Mouse (Mus musculus): ENCODE results near the gene Cd247. TPM values are rescaled to one million over a fixed set of nuclear protein-coding genes. Genes with fewer than 3 reads are reported as not detected.

Cd247 gene
- polyA plus RNA-seq, 1 experiment: not detected

DNA sequence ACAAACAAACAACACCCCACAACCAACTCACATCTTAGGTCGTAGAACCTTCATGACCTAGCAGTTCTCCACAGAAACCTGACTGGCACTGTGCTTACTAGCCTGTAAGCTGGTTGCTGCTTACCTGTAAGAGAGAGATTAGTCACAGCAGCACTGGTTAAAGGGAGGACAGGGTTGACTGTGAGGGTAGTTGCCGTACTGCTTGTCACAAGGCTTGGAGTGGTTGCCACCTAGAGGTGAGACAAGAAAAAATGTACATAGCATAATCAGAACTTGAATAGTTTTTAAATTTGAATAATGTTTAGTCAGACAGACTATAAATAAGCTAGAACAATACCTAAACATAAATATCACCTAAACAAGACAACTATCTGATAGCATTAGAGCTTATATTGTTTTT lies 103.2 kb downstream of the Cd247 start:
- Histone ChIP-seq H3ac (ENCODE audit: control insufficient read depth, insufficient read length) (no peak overlapping the region), H3K36me3 (ENCODE audit: control insufficient read depth, insufficient read depth) (peaks cover 26% of the 10 kb centered on the region), H3K27me3 (ENCODE audit: control insufficient read depth, insufficient read depth, insufficient read length) (no peaks in the 10 kb centered on the region), H3K4me3 (no peak overlapping the region), H3K79me2 (ENCODE audit: control insufficient read depth, insufficient read depth) (no peaks in the 10 kb centered on the region), H3K4me2 (ENCODE audit: low read depth) (no peak overlapping the region)
- TF ChIP-seq TCF3 (IDR thresholded peaks at IDR 0.05; ENCODE audit: insufficient read length, low read depth): no peak
- no peak for TF ChIP-seq MAX (IDR thresholded peaks at IDR 0.05; ENCODE audit: low read depth)

- Histone ChIP-seq H3K27me3 (ENCODE audit: control insufficient read depth, insufficient read depth, insufficient read length) (no peaks in the 10 kb centered on the region), H3K4me3 (no peak overlapping the region), H3ac (ENCODE audit: control insufficient read depth, insufficient read length) (no peak overlapping the region), H3K36me3 (ENCODE audit: control insufficient read depth, insufficient read depth) (peaks cover 39% of the 10 kb centered on the region), H3K79me2 (ENCODE audit: control insufficient read depth, insufficient read depth) (no peaks in the 10 kb centered on the region), H3K4me2 (ENCODE audit: low read depth) (no peak overlapping the region)
- TF ChIP-seq MYOG (IDR thresholded peaks at IDR 0.05; ENCODE audit: control insufficient read depth in 1 of 3, insufficient read depth in 1 of 3, insufficient read length in 2 of 3, low read depth in 2 of 3): no peak
- TF ChIP-seq TCF3 (IDR thresholded peaks at IDR 0.05; ENCODE audit: insufficient read length, low read depth): no peak
- TF ChIP-seq MYOD1 (IDR thresholded peaks at IDR 0.05; ENCODE audit: control insufficient read depth in 1 of 3, insufficient read length in 2 of 3, low read depth in 2 of 3): no peak
- TF ChIP-seq USF1 (IDR thresholded peaks at IDR 0.05; ENCODE audit: low read depth): no peak
- no peak for TF ChIP-seq POLR2A (IDR thresholded peaks at IDR 0.05; ENCODE audit: insufficient read length, low read depth)
- no peak for TF ChIP-seq E2F4 (IDR thresholded peaks at IDR 0.05; ENCODE audit: insufficient read depth)
These were observed 115.1 kb downstream of the Cd247 start for GRCm38 (mm10) chr1:165903596-165903995.

GRCm38 (mm10) chr1:165908153-165908552 lies 119.7 kb downstream of the Cd247 start:
- Histone ChIP-seq H3K4me2 (ENCODE audit: low read depth) (no peak overlapping the region), H3K27me3 (ENCODE audit: control insufficient read depth, insufficient read depth, insufficient read length) (no peaks in the 10 kb centered on the region), H3K36me3 (ENCODE audit: control insufficient read depth, insufficient read depth) (peaks cover 24% of the 10 kb centered on the region), H3K4me3 (no peak overlapping the region), H3K79me2 (ENCODE audit: control insufficient read depth, insufficient read depth) (no peaks in the 10 kb centered on the region), H3ac (ENCODE audit: control insufficient read depth, insufficient read length) (no peak overlapping the region)
- TF ChIP-seq TCF12 (IDR thresholded peaks at IDR 0.05; ENCODE audit: insufficient read depth, poor library complexity, severe bottlenecking) (no peak), MAX (IDR thresholded peaks at IDR 0.05; ENCODE audit: low read depth) (no peak), MYOG (IDR thresholded peaks at IDR 0.05; ENCODE audit: control insufficient read depth in 1 of 3, insufficient read depth in 1 of 3, insufficient read length in 2 of 3, low read depth in 2 of 3) (no peak), USF1 (IDR thresholded peaks at IDR 0.05; ENCODE audit: low read depth) (no peak), E2F4 (IDR thresholded peaks at IDR 0.05; ENCODE audit: insufficient read depth) (no peak), CEBPB (IDR thresholded peaks at IDR 0.05; ENCODE audit: insufficient read depth, poor library complexity, severe bottlenecking) (no peak), POLR2A (IDR thresholded peaks at IDR 0.05; ENCODE audit: insufficient read length, low read depth) (no peak), MYOD1 (IDR thresholded peaks at IDR 0.05; ENCODE audit: control insufficient read depth in 1 of 3, insufficient read length in 2 of 3, low read depth in 2 of 3) (no peak), REST (IDR thresholded peaks at IDR 0.05; ENCODE audit: insufficient read depth, insufficient read length) (no peak), TCF3 (IDR thresholded peaks at IDR 0.05; ENCODE audit: insufficient read length, low read depth) (no peak), SRF (IDR thresholded peaks at IDR 0.05; ENCODE audit: control insufficient read depth, insufficient read length, low read depth) (no peak), POLR2AphosphoS2 (IDR thresholded peaks at IDR 0.05; ENCODE audit: insufficient read length, low read depth) (no peak)

GRCm38 (mm10) chr1:165908806-165909205 lies 120.3 kb downstream of the Cd247 start:
- peaks cover 24% of the 10 kb centered on the region for H3K36me3 ChIP-seq (ENCODE audit: control insufficient read depth, insufficient read depth)
- no peak overlapping the region for H3K4me3 ChIP-seq
- H3K4me2 ChIP-seq (ENCODE audit: low read depth): no peak overlapping the region
- no peaks in the 10 kb centered on the region for H3K27me3 ChIP-seq (ENCODE audit: control insufficient read depth, insufficient read depth, insufficient read length)
- no peak overlapping the region for H3ac ChIP-seq (ENCODE audit: control insufficient read depth, insufficient read length)
- no peaks in the 10 kb centered on the region for H3K79me2 ChIP-seq (ENCODE audit: control insufficient read depth, insufficient read depth)
- TF ChIP-seq E2F4 (IDR thresholded peaks at IDR 0.05; ENCODE audit: insufficient read depth) (no peak), POLR2A (IDR thresholded peaks at IDR 0.05; ENCODE audit: insufficient read length, low read depth) (no peak), POLR2AphosphoS2 (IDR thresholded peaks at IDR 0.05; ENCODE audit: insufficient read length, low read depth) (no peak), MYOG (IDR thresholded peaks at IDR 0.05; ENCODE audit: control insufficient read depth in 1 of 3, insufficient read depth in 1 of 3, insufficient read length in 2 of 3, low read depth in 2 of 3) (no peak), TCF12 (IDR thresholded peaks at IDR 0.05; ENCODE audit: insufficient read depth, poor library complexity, severe bottlenecking) (no peak), TCF3 (IDR thresholded peaks at IDR 0.05; ENCODE audit: insufficient read length, low read depth) (no peak), REST (IDR thresholded peaks at IDR 0.05; ENCODE audit: insufficient read depth, insufficient read length) (no peak), MAX (IDR thresholded peaks at IDR 0.05; ENCODE audit: low read depth) (no peak), MYOD1 (IDR thresholded peaks at IDR 0.05; ENCODE audit: control insufficient read depth in 1 of 3, insufficient read length in 2 of 3, low read depth in 2 of 3) (no peak), USF1 (IDR thresholded peaks at IDR 0.05; ENCODE audit: low read depth) (no peak)

DNA sequence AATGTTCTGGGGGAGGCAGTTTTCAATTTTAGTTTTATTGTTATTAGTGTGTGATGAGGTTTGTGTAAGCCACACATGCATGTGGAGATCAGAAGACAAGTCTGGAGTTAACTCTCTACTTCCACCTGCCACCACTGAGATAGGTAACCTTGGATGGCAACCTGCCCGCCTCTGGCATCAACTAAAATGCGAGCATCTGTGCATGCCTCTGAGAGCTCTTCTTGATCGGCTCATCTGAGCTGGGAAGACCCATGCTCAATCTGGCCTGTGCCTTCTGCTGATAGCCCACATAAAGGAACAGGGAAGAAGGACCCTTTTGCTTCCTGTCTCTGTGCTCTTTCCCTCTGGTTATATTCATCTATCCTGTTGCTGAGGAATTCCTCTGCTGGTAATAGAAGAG lies 121.0 kb downstream of the Cd247 start:
- Histone ChIP-seq H3K4me3 (no peak overlapping the region), H3K27me3 (ENCODE audit: control insufficient read depth, insufficient read depth, insufficient read length) (no peaks in the 10 kb centered on the region), H3K79me2 (ENCODE audit: control insufficient read depth, insufficient read depth) (no peaks in the 10 kb centered on the region), H3K36me3 (ENCODE audit: control insufficient read depth, insufficient read depth) (peaks cover 27% of the 10 kb centered on the region), H3K4me2 (ENCODE audit: low read depth) (no peak overlapping the region), H3ac (ENCODE audit: control insufficient read depth, insufficient read length) (no peak overlapping the region)
- TF ChIP-seq SRF (IDR thresholded peaks at IDR 0.05; ENCODE audit: control insufficient read depth, insufficient read length, low read depth) (no peak), MYOD1 (IDR thresholded peaks at IDR 0.05; ENCODE audit: control insufficient read depth in 1 of 3, insufficient read length in 2 of 3, low read depth in 2 of 3) (no peak), TCF12 (IDR thresholded peaks at IDR 0.05; ENCODE audit: insufficient read depth, poor library complexity, severe bottlenecking) (no peak), TCF3 (IDR thresholded peaks at IDR 0.05; ENCODE audit: insufficient read length, low read depth) (no peak), MYOG (IDR thresholded peaks at IDR 0.05; ENCODE audit: control insufficient read depth in 1 of 3, insufficient read depth in 1 of 3, insufficient read length in 2 of 3, low read depth in 2 of 3) (no peak), POLR2AphosphoS2 (IDR thresholded peaks at IDR 0.05; ENCODE audit: insufficient read length, low read depth) (no peak), REST (IDR thresholded peaks at IDR 0.05; ENCODE audit: insufficient read depth, insufficient read length) (no peak), E2F4 (IDR thresholded peaks at IDR 0.05; ENCODE audit: insufficient read depth) (no peak), USF1 (IDR thresholded peaks at IDR 0.05; ENCODE audit: low read depth) (no peak)
